Mouse (Mus musculus): ENCODE results near the gene Lcor. TPM values are rescaled to one million over a fixed set of nuclear protein-coding genes. Genes with fewer than 3 reads are reported as not detected.

Gene Lcor
- polyA plus RNA-seq, 1 experiment from 2014 or later: 17.8 TPM

- Histone ChIP-seq H3K27me3 (ENCODE audit: control insufficient read depth, insufficient read depth, low read length) (no peaks in the 10 kb centered on the region), H3K27ac (no peak overlapping the region), H3K4me1 (replicated peaks; ENCODE audit: control insufficient read depth, insufficient read depth, low read length) (no peaks in the 10 kb centered on the region), H3K36me3 (replicated peaks; ENCODE audit: control insufficient read depth, insufficient read depth) (no peaks in the 10 kb centered on the region), H3K9me3 (ENCODE audit: control insufficient read depth, low read length) (no peaks in the 10 kb centered on the region), H3K4me2 (replicated peaks) (no peak overlapping the region), H3K4me3 (replicated peaks; ENCODE audit: low read length) (no peak overlapping the region), H3K9ac (no peak overlapping the region)
- ATAC-seq (ENCODE audit: low FRiP score) (no peak), DNase-seq (ENCODE audit: low spot score) (no peak)
- WGBS: 83% methylated on average over 3 of the region's 3 CpGs
Observed at GRCm38 (mm10) chr19:41523798-41524563, 41.5 kb downstream of the Lcor start.

DNA sequence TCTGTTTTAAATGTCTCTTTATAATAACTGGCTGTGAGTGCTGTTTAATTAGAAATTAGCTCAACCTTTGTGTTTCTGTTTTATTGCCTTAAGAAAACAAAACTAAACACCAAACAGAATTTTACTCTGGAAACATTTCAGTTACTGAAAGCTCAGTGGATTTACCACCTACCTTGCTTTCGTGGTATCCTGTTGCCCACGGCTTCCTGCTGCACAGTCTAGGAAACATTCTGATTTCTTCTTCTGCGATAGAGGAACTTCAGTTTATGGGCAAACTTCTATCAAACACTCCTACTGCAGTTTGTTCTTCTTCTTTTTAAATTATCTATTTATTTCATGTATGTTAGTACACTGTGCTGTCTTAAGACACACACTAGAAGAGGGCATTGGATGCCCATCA, 46.7 kb downstream of the Lcor start:
- WGBS: 95% methylated on average over 3 of the region's 3 CpGs
- Histone ChIP-seq H3K4me3 (replicated peaks; ENCODE audit: low read length) (no peak overlapping the region), H3K9ac (no peak overlapping the region), H3K4me1 (replicated peaks; ENCODE audit: control insufficient read depth, insufficient read depth, low read length) (no peaks in the 10 kb centered on the region), H3K27me3 (ENCODE audit: control insufficient read depth, insufficient read depth, low read length) (no peaks in the 10 kb centered on the region), H3K27ac (no peak overlapping the region), H3K9me3 (ENCODE audit: control insufficient read depth, low read length) (no peaks in the 10 kb centered on the region), H3K4me2 (replicated peaks) (no peak overlapping the region), H3K36me3 (replicated peaks; ENCODE audit: control insufficient read depth, insufficient read depth) (no peaks in the 10 kb centered on the region)
- DNase-seq (ENCODE audit: low spot score) (no peak), ATAC-seq (ENCODE audit: low FRiP score) (no peak)

DNA sequence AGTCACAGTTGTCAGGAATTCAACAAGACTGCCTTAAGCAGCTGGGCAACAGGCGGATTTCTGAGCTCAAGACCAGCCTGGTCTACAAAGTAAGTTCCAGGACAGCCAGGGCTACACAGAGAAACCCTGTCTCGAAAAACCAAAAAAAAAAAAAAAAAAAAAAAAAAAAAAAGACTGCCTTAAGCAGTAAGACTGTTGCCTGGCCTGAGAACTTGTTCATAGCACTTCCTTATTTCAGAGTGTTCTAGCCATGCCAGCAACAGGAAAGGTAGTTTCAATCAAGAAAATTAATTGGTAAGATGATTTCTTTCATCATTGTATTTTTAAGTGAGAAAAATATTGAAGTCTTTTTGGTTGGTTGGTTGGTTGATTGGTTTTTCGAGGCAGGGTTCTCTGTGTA, 51.6 kb downstream of the Lcor start:
- no peaks in the 10 kb centered on the region for H3K36me3 ChIP-seq (replicated peaks; ENCODE audit: control insufficient read depth, insufficient read depth)
- 95% methylated on average over 3 of the region's 3 CpGs for WGBS

DNA sequence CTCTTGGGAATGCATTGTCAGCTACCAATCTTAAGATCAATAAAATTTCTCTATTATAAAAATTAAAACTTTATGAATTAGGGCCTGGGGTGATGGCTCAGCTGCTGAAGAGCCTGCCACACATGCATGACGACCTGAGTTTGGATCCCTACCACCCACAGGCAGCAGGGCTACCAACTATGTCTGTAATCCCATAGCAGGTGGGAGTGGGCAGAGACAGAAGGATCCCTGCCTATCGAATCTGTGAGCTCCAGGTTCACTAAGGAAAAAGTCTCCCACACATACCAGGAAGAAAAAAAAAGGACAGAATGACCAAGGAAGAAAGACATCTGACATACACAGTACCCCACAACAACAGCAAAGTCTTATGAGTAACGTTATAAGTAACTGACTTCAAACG, 74.5 kb downstream of the Lcor start:
- Histone ChIP-seq H3K27ac (no peak overlapping the region), H3K4me1 (replicated peaks; ENCODE audit: control insufficient read depth, insufficient read depth, low read length) (0 out of 2 replicates have a peak, but pooled peaks cover 4% of the 10 kb centered on the region), H3K4me2 (replicated peaks) (no peak overlapping the region), H3K36me3 (replicated peaks; ENCODE audit: control insufficient read depth, insufficient read depth) (peaks cover 45% of the 10 kb centered on the region), H3K4me3 (replicated peaks; ENCODE audit: low read length) (no peak overlapping the region), H3K27me3 (ENCODE audit: control insufficient read depth, insufficient read depth, low read length) (no peaks in the 10 kb centered on the region), H3K9me3 (ENCODE audit: control insufficient read depth, low read length) (no peaks in the 10 kb centered on the region), H3K9ac (no peak overlapping the region)
- DNase-seq (ENCODE audit: low spot score): no peak
- WGBS: 88% methylated on average over 4 of the region's 4 CpGs
- ATAC-seq (ENCODE audit: low FRiP score): no peak

More for the DNA sequence above, 51.6 kb downstream of the Lcor start:
- Histone ChIP-seq H3K4me1 (replicated peaks; ENCODE audit: control insufficient read depth, insufficient read depth, low read length) (no peaks in the 10 kb centered on the region), H3K4me2 (replicated peaks) (no peak overlapping the region), H3K27ac (no peak overlapping the region), H3K4me3 (replicated peaks; ENCODE audit: low read length) (no peak overlapping the region), H3K27me3 (ENCODE audit: control insufficient read depth, insufficient read depth, low read length) (no peaks in the 10 kb centered on the region), H3K9me3 (ENCODE audit: control insufficient read depth, low read length) (no peaks in the 10 kb centered on the region), H3K9ac (no peak overlapping the region)
- ATAC-seq (ENCODE audit: low FRiP score): no peak
- DNase-seq (ENCODE audit: low spot score): no peak

DNA sequence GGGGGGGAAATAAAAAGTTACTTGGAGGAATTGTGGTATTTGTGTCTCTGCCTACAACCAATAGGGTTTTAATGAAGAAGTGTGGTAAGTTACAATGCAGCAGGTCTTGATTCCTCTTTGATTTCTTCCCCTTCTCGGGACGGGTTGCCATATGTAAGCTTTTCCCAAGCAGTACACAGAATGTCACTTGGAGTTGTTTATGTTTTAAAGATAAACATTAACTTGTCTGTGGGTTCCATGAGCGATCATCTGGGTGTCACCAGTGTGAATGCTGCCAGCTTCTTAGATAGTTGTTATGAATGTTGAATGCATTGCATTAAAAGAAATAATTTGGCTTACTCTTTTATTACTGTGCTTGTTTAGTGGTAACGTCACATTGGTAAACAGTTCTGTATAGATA, 75.1 kb downstream of the Lcor start:
- ATAC-seq (ENCODE audit: low FRiP score): no peak
- Histone ChIP-seq H3K4me2 (replicated peaks) (no peak overlapping the region), H3K36me3 (replicated peaks; ENCODE audit: control insufficient read depth, insufficient read depth) (peaks cover 43% of the 10 kb centered on the region), H3K4me1 (replicated peaks; ENCODE audit: control insufficient read depth, insufficient read depth, low read length) (0 out of 2 replicates have a peak, but pooled peaks cover 4% of the 10 kb centered on the region), H3K9ac (no peak overlapping the region), H3K27me3 (ENCODE audit: control insufficient read depth, insufficient read depth, low read length) (no peaks in the 10 kb centered on the region), H3K4me3 (replicated peaks; ENCODE audit: low read length) (no peak overlapping the region), H3K9me3 (ENCODE audit: control insufficient read depth, low read length) (no peaks in the 10 kb centered on the region), H3K27ac (no peak overlapping the region)
- 95% methylated on average over 4 of the region's 4 CpGs for WGBS
- DNase-seq (ENCODE audit: low spot score): no peak

GRCm38 (mm10) chr19:41558891-41559486, 76.6 kb downstream of the Lcor start:
- 0 out of 2 replicates have a peak, but pooled peaks cover 4% of the 10 kb centered on the region for H3K4me1 ChIP-seq (replicated peaks; ENCODE audit: control insufficient read depth, insufficient read depth, low read length)
- no peak overlapping the region for H3K4me2 ChIP-seq (replicated peaks)
- H3K27ac ChIP-seq: no peak overlapping the region; the same call in 1 of the 2 replicates
- no peak overlapping the region for H3K9ac ChIP-seq
- no peaks in the 10 kb centered on the region for H3K9me3 ChIP-seq (ENCODE audit: control insufficient read depth, low read length)
- DNase-seq (ENCODE audit: low spot score) (no peak), ATAC-seq (ENCODE audit: low FRiP score) (no peak)
- H3K36me3 ChIP-seq (replicated peaks; ENCODE audit: control insufficient read depth, insufficient read depth): peaks cover 39% of the 10 kb centered on the region
- no peak overlapping the region for H3K4me3 ChIP-seq (replicated peaks; ENCODE audit: low read length)
- 70% methylated on average over 9 of the region's 9 CpGs for WGBS
- H3K27me3 ChIP-seq (ENCODE audit: control insufficient read depth, insufficient read depth, low read length): no peaks in the 10 kb centered on the region

DNA sequence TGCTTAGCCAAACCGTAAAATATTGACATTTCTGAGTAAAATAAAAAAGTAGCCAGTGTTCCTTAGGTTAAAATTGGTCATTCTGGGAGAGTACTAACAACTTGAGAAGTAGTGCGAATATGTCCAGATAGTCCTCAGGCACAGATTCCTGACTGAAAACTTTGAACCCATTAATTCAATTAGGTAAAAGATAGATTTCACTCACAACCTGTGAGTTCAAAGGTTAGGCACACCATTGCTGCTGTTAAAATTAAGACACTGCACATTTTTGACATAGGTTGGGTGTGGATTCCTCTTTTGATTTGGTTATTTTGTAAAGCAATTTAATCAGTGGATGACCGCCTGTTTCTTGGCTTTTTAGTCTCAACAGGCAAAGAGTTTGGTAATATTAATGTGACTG, 78.4 kb downstream of the Lcor start:
- ATAC-seq (ENCODE audit: low FRiP score): no peak
- 95% methylated on average over 3 of the region's 3 CpGs for WGBS
- DNase-seq (ENCODE audit: low spot score): no peak

GRCm38 (mm10) chr19:41568791-41569190, 86.4 kb downstream of the Lcor start:
- Histone ChIP-seq H3K27me3 (ENCODE audit: control insufficient read depth, insufficient read depth, low read length) (no peaks in the 10 kb centered on the region), H3K4me1 (replicated peaks; ENCODE audit: control insufficient read depth, insufficient read depth, low read length) (no peaks in the 10 kb centered on the region), H3K27ac (no peak overlapping the region), H3K36me3 (replicated peaks; ENCODE audit: control insufficient read depth, insufficient read depth) (no peaks in the 10 kb centered on the region), H3K9me3 (ENCODE audit: control insufficient read depth, low read length) (no peaks in the 10 kb centered on the region), H3K4me3 (replicated peaks; ENCODE audit: low read length) (no peak overlapping the region), H3K9ac (no peak overlapping the region), H3K4me2 (replicated peaks) (no peak overlapping the region)
- ATAC-seq (ENCODE audit: low FRiP score) (no peak), DNase-seq (ENCODE audit: low spot score) (no peak)
- WGBS: 87% methylated on average over 2 of the region's 2 CpGs

More for the DNA sequence above, 78.4 kb downstream of the Lcor start:
- Histone ChIP-seq H3K27me3 (ENCODE audit: control insufficient read depth, insufficient read depth, low read length) (no peaks in the 10 kb centered on the region), H3K36me3 (replicated peaks; ENCODE audit: control insufficient read depth, insufficient read depth) (peaks cover 34% of the 10 kb centered on the region), H3K4me1 (replicated peaks; ENCODE audit: control insufficient read depth, insufficient read depth, low read length) (0 out of 2 replicates have a peak, but pooled peaks cover 4% of the 10 kb centered on the region), H3K27ac (no peak overlapping the region), H3K9ac (no peak overlapping the region), H3K4me2 (replicated peaks) (no peak overlapping the region), H3K9me3 (ENCODE audit: control insufficient read depth, low read length) (no peaks in the 10 kb centered on the region), H3K4me3 (replicated peaks; ENCODE audit: low read length) (no peak overlapping the region)

DNA sequence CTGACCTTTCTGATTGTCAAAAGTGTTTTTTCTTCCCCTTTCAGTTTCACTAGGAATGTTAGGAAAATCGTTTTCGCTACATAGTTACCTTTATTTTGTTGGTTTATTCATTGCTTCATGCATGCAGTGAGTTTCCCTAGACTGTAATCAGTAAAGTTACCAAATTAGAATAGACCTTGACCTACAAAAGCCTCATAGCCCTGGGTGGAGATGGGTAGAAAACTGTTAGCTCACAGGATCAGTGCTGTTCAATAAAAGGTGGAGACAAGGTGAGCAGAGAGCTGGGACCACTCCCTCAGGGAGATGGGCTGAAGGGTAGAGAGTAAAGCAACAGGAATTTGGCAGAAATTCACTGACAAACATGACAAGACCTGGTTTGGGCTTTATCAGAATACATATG, 91.3 kb downstream of the Lcor start:
- no peak for ATAC-seq (ENCODE audit: low FRiP score)

More for the DNA sequence above, 91.3 kb downstream of the Lcor start:
- H3K27me3 ChIP-seq (ENCODE audit: control insufficient read depth, insufficient read depth, low read length): no peaks in the 10 kb centered on the region
- no peaks in the 10 kb centered on the region for H3K4me1 ChIP-seq (replicated peaks; ENCODE audit: control insufficient read depth, insufficient read depth, low read length)
- DNase-seq (ENCODE audit: low spot score): no peak
- H3K36me3 ChIP-seq (replicated peaks; ENCODE audit: control insufficient read depth, insufficient read depth): peaks cover 3% of the 10 kb centered on the region; the same call in 1 of the 2 replicates
- no peak overlapping the region for H3K4me2 ChIP-seq (replicated peaks)
- 88% methylated on average over 2 of the region's 2 CpGs for WGBS
- H3K9ac ChIP-seq: no peak overlapping the region
- H3K9me3 ChIP-seq (ENCODE audit: control insufficient read depth, low read length): no peaks in the 10 kb centered on the region
- no peak overlapping the region for H3K4me3 ChIP-seq (replicated peaks; ENCODE audit: low read length)
- H3K27ac ChIP-seq: no peak overlapping the region

All from hindbrain, embryonic 14.5 days (tissue).